Mouse (Mus musculus) testis, adult 2 months (tissue): ENCODE measurements at regions not wholly inside any gene's neighbourhood (a gene's known extent, or its start where the extent isn't known, plus 50 kb on each side); places are given as distances from the start of the nearest gene placed in this dataset.

Experiments
- CTCF ChIP-seq: fragments of 200-500 bp; IDR thresholded peaks from 2 replicates; pipeline ENCODE4 v1.5.1; 2012; ENCODE audit warnings: low read depth, mild to moderate bottlenecking, inconsistent platforms, low read length, moderate library complexity; ENCODE audit not compliant: control insufficient read depth, insufficient read depth, insufficient replicate concordance
- POLR2A ChIP-seq: fragments of 200-500 bp; IDR thresholded peaks from 2 replicates; pipeline ENCODE4 v1.6.1; 2012; ENCODE audit warnings: low read depth, mild to moderate bottlenecking, inconsistent platforms, low read length, moderate library complexity; ENCODE audit not compliant: control insufficient read depth

DNA sequence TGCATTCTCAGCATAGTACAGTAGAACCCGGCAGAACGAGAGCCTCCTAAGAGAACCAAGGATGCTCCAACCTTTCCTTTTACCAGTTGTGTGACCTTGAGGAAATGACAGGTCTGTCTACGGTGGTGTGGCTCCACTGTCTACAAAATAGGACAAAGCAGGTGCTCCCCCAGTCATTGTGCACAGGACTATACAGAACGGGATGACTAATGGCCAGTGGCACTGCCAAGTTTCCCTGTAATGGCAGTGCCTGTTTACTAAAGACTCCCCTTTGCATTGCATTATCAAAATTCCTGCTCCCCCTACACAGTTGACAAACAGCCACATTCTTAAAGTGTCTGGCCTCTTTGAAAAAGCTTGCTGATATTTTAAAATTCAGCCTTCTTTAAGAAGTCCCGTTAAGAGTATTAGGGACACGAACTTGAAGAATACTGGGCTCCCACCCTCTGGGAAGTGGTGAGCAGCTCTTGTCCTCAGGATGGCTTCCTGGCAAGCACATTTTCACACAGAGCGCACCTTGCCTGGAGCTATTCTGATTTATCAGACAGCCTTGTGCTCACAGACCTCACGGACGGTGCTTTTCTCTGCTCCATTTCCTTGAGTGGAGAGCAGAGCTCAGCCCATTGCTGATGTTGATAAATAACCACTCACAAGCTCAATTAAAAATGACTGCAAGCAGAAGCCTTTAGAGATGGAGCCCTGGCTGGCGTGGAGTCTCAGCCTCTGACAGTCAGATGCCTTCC is 352.3 kb upstream of the Myt1l start:
- TF ChIP-seq CTCF (no peak), POLR2A (no peak)
